Mouse (Mus musculus): ENCODE measurements at regions not wholly inside any gene's neighbourhood (a gene's known extent, or its start where the extent isn't known, plus 50 kb on each side); places are given as distances from the start of the nearest gene placed in this dataset.
"Not testable (repeated sequence)": the region's sequence is repeated elsewhere in the genome, so short reads cannot be mapped to it uniquely, and the experiment has no call there.

GRCm38 (mm10) chr12:64808492-64808891 is 109.2 kb upstream of the Gm527 start:
- not testable (repeated sequence) for TF ChIP-seq EP300, POLR2A (IDR thresholded peaks at IDR 0.05; ENCODE audit: insufficient read depth, low read depth, low read length)
